Mouse (Mus musculus): ENCODE results near the gene Tssk3.
A peak's percentile ranks its signal among the peaks of the same experiment; 100 is the strongest.
"Not testable (repeated sequence)": the region's sequence is repeated elsewhere in the genome, so short reads cannot be mapped to it uniquely, and the experiment has no call there.

Tssk3 gene

GRCm38 (mm10) chr4:129490972-129491880 is at the start of gene Tssk3, which contains the start of gene Fam229a:
TSS of gene Tssk3 (minus strand) at chr4:129491022.
TSS of gene Fam229a (plus strand) at chr4:129491190.
- H3K27me3 ChIP-seq (ENCODE audit: insufficient read depth, low read length), result peaks cover 31% of the 10 kb centered on the region
- no peak for TF ChIP-seq CTCF (conservative IDR thresholded peaks at IDR 0.05; ENCODE audit: low read length)
- no peak for TF ChIP-seq NANOG (IDR thresholded peaks at IDR 0.05; ENCODE audit: borderline replicate concordance, low read length)
- TF ChIP-seq POU5F1 (IDR thresholded peaks at IDR 0.05; ENCODE audit: borderline replicate concordance, low read length), result no peak
- no peaks in the 10 kb centered on the region for H3K9me3 ChIP-seq (ENCODE audit: low read length)
- H3K36me3 ChIP-seq (ENCODE audit: insufficient read depth, low read length), result peaks cover 34% of the 10 kb centered on the region
- peaks cover 71% of the 10 kb centered on the region for H3K4me1 ChIP-seq (replicated peaks; ENCODE audit: low read depth, low read length)
- H3K4me3 ChIP-seq (replicated peaks; ENCODE audit: low read length), result peak within 1 kb of the TSS; percentile 77

DNA sequence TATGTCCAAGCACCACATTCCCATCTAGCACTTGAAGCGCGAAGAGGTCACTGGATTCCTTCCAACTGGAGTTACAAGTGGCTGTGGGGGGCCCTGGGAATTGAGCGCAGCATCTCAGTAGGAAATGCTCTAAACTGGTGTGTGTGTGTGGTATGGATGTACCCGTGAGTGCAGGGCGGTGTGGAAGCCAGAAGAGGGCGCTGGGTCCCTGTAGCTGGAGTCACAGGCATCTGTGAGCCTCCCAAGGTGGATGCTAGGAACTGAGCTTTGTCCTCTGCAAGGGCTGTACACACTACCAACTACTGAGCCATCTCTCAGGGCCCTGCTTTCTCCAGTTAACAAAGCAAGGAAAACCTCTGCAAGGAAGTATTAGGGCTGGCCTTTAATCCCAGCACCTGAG is 49.2 kb upstream of the Tssk3 start:
- TF ChIP-seq CTCF (conservative IDR thresholded peaks at IDR 0.05; ENCODE audit: low read length), result peak; percentile 72
- TF ChIP-seq NANOG (IDR thresholded peaks at IDR 0.05; ENCODE audit: borderline replicate concordance, low read length), result no peak
- H3K4me1 ChIP-seq (replicated peaks; ENCODE audit: low read depth, low read length), result peaks cover 71% of the 10 kb centered on the region
- no peaks in the 10 kb centered on the region for H3K9me3 ChIP-seq (ENCODE audit: low read length)
- no peak overlapping the region; the same call in 1 of the 2 replicates for H3K4me3 ChIP-seq (replicated peaks; ENCODE audit: low read length)
- H3K36me3 ChIP-seq (ENCODE audit: insufficient read depth, low read length), result peaks cover 57% of the 10 kb centered on the region
- no peaks in the 10 kb centered on the region for H3K27me3 ChIP-seq (ENCODE audit: insufficient read depth, low read length)

DNA sequence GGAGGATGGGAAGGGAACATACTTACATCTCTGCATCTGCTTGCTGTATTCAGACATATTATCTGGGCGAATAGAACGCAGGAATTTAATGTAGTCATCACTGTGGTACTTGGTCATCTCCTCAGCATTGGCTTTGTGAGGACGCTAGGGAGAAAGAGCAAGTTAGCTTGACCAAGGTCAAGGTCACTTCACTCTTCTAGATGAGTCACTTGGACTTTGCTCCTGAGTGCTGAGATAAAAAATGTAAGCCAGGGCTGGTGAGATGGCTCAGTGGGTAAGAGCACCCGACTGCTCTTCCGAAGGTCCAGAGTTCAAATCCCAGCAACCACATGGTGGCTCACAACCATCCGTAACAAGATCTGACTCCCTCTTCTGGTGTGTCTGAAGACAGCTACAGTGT is 38.1 kb upstream of the Tssk3 start:
- peaks cover 30% of the 10 kb centered on the region for H3K4me1 ChIP-seq (replicated peaks; ENCODE audit: low read depth, low read length)
- H3K27me3 ChIP-seq (ENCODE audit: insufficient read depth, low read length); H3K4me3 ChIP-seq (replicated peaks; ENCODE audit: low read length): not testable (repeated sequence)

GRCm38 (mm10) chr4:129525889-129526288 is 35.1 kb upstream of the Tssk3 start:
- no peaks in the 10 kb centered on the region for H3K9me3 ChIP-seq (ENCODE audit: low read length)
- H3K4me3 ChIP-seq (replicated peaks; ENCODE audit: low read length), result no peak overlapping the region
- TF ChIP-seq CTCF (conservative IDR thresholded peaks at IDR 0.05; ENCODE audit: low read length) (no peak), NANOG (IDR thresholded peaks at IDR 0.05; ENCODE audit: borderline replicate concordance, low read length) (no peak), POU5F1 (IDR thresholded peaks at IDR 0.05; ENCODE audit: borderline replicate concordance, low read length) (no peak)

More for the DNA sequence above, 38.1 kb upstream of the Tssk3 start:
- H3K9me3 ChIP-seq (ENCODE audit: low read length), result not testable (repeated sequence)
- peaks cover 79% of the 10 kb centered on the region for H3K36me3 ChIP-seq (ENCODE audit: insufficient read depth, low read length)

GRCm38 (mm10) chr4:129525338-129525737 is 34.5 kb upstream of the Tssk3 start:
- peaks cover 19% of the 10 kb centered on the region for H3K4me1 ChIP-seq (replicated peaks; ENCODE audit: low read depth, low read length)
- no peaks in the 10 kb centered on the region for H3K27me3 ChIP-seq (ENCODE audit: insufficient read depth, low read length)
- H3K4me3 ChIP-seq (replicated peaks; ENCODE audit: low read length), result no peak overlapping the region
- peaks cover 83% of the 10 kb centered on the region for H3K36me3 ChIP-seq (ENCODE audit: insufficient read depth, low read length)
- TF ChIP-seq POU5F1 (IDR thresholded peaks at IDR 0.05; ENCODE audit: borderline replicate concordance, low read length), result no peak
- no peak for TF ChIP-seq NANOG (IDR thresholded peaks at IDR 0.05; ENCODE audit: borderline replicate concordance, low read length)
- no peaks in the 10 kb centered on the region for H3K9me3 ChIP-seq (ENCODE audit: low read length)

More at GRCm38 (mm10) chr4:129525889-129526288, 35.1 kb upstream of the Tssk3 start:
- Histone ChIP-seq H3K27me3 (ENCODE audit: insufficient read depth, low read length) (no peaks in the 10 kb centered on the region), H3K4me1 (replicated peaks; ENCODE audit: low read depth, low read length) (peaks cover 19% of the 10 kb centered on the region), H3K36me3 (ENCODE audit: insufficient read depth, low read length) (peaks cover 84% of the 10 kb centered on the region)

- no peak for TF ChIP-seq NANOG (IDR thresholded peaks at IDR 0.05; ENCODE audit: borderline replicate concordance, low read length)
- no peak for TF ChIP-seq CTCF (conservative IDR thresholded peaks at IDR 0.05; ENCODE audit: low read length)
- TF ChIP-seq POU5F1 (IDR thresholded peaks at IDR 0.05; ENCODE audit: borderline replicate concordance, low read length), result no peak
- Histone ChIP-seq H3K9me3 (ENCODE audit: low read length) (no peaks in the 10 kb centered on the region), H3K36me3 (ENCODE audit: insufficient read depth, low read length) (peaks cover 86% of the 10 kb centered on the region), H3K4me1 (replicated peaks; ENCODE audit: low read depth, low read length) (peaks cover 30% of the 10 kb centered on the region), H3K27me3 (ENCODE audit: insufficient read depth, low read length) (no peaks in the 10 kb centered on the region), H3K4me3 (replicated peaks; ENCODE audit: low read length) (no peak overlapping the region)
Measured at GRCm38 (mm10) chr4:129518519-129518918, 27.7 kb upstream of the Tssk3 start.

GRCm38 (mm10) chr4:129516925-129517324 is 26.1 kb upstream of the Tssk3 start:
- Histone ChIP-seq H3K36me3 (ENCODE audit: insufficient read depth, low read length) (peaks cover 70% of the 10 kb centered on the region), H3K4me3 (replicated peaks; ENCODE audit: low read length) (no peak overlapping the region), H3K9me3 (ENCODE audit: low read length) (no peaks in the 10 kb centered on the region), H3K4me1 (replicated peaks; ENCODE audit: low read depth, low read length) (peaks cover 43% of the 10 kb centered on the region), H3K27me3 (ENCODE audit: insufficient read depth, low read length) (no peaks in the 10 kb centered on the region)
- no peak for TF ChIP-seq POU5F1 (IDR thresholded peaks at IDR 0.05; ENCODE audit: borderline replicate concordance, low read length)
- no peak for TF ChIP-seq CTCF (conservative IDR thresholded peaks at IDR 0.05; ENCODE audit: low read length)
- TF ChIP-seq NANOG (IDR thresholded peaks at IDR 0.05; ENCODE audit: borderline replicate concordance, low read length), result no peak

- peaks cover 67% of the 10 kb centered on the region for H3K4me1 ChIP-seq (replicated peaks; ENCODE audit: low read depth, low read length)
- peak overlapping the region; percentile 91 for H3K4me3 ChIP-seq (replicated peaks; ENCODE audit: low read length)
- no peak for TF ChIP-seq POU5F1 (IDR thresholded peaks at IDR 0.05; ENCODE audit: borderline replicate concordance, low read length)
- no peak for TF ChIP-seq CTCF (conservative IDR thresholded peaks at IDR 0.05; ENCODE audit: low read length)
- no peak for TF ChIP-seq NANOG (IDR thresholded peaks at IDR 0.05; ENCODE audit: borderline replicate concordance, low read length)
- H3K9me3 ChIP-seq (ENCODE audit: low read length), result no peaks in the 10 kb centered on the region
- no peaks in the 10 kb centered on the region for H3K27me3 ChIP-seq (ENCODE audit: insufficient read depth, low read length)
- H3K36me3 ChIP-seq (ENCODE audit: insufficient read depth, low read length), result peaks cover 45% of the 10 kb centered on the region
Measured at GRCm38 (mm10) chr4:129514300-129514898, 23.6 kb upstream of the Tssk3 start.

Measured in E14TG2a.4 (cell line).